ENCODE assay signal across 27 mouse cellular contexts in the genomic region with DNA sequence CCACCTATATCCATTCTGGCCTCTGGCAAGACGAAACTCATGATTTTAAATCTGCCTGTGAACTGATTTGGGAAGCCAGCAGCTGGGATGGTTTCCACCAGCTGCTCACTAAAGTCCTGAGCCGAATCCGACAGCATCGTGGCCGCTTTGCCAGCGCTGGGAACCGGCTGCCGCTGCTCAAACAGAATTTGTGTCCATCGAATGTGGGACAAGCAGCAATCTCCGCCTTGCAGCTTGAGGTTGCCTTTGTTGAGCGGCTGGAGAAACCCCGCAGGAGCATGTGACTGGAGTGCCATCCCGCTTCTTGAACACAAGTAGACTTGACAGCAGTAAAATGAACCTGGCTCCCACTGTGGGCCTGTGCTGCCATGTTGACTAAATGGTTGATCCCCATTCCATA. TPM values are rescaled to one million over a fixed set of nuclear protein-coding genes. Genes with fewer than 3 reads are reported as not detected.
DNase-seq lines count a peak whose midpoint lies in the region; ATAC-seq and TF ChIP-seq lines count a peak whose summit lies in the region.
"Had no signal": no experiment of that assay in that cellular context is flagged by ENCODE, and none has a peak within 500 bp of the region (broad histone marks: within the 10 kb centered on the region; RNA-seq: fewer than 3 reads in every experiment).

No protein-coding gene starts in this region.

- no peak for ATAC-seq in forebrain, embryonic 11.5 days (replicated peaks; ENCODE audit: low FRiP score)
- ATAC-seq: activated CD4-positive, CD25-positive, alpha-beta regulatory T cell, adult 4 months; CD4-positive, CD25-positive, alpha-beta regulatory T cell, adult 4 months; Patski had no signal

- no peak overlapping the region for H3K4me2 ChIP-seq in forebrain, embryonic 11.5 days (ENCODE audit: low read depth, low read length, severe bottlenecking)

- no peaks in the 10 kb centered on the region for H3K9me3 ChIP-seq in forebrain, embryonic 11.5 days (ENCODE audit: control insufficient read depth, low read length)

- WGBS in cerebellum, adult 2 months = 48% methylated on average over 13 of the region's 13 CpGs
- 91% methylated on average over 13 of the region's 13 CpGs for WGBS in forebrain, embryonic 11.5 days
- WGBS in lung, adult 2 months = 89% methylated on average over 13 of the region's 13 CpGs

- no peaks in the 10 kb centered on the region for H3K4me1 ChIP-seq in cerebellum, adult 2 months (ENCODE audit: control insufficient read depth, insufficient read depth, low read length)
- H3K4me1 ChIP-seq in forebrain, embryonic 11.5 days (replicated peaks; ENCODE audit: control insufficient read depth, insufficient read depth, low read length) = no peaks in the 10 kb centered on the region
- no peaks in the 10 kb centered on the region for H3K4me1 ChIP-seq in lung, adult 2 months (ENCODE audit: control insufficient read depth, insufficient read depth, low read length)

- TF ChIP-seq CTCF in cerebellum, adult 2 months (IDR thresholded peaks at IDR 0.05; ENCODE audit: borderline replicate concordance, insufficient read depth, low read depth, low read length) = no peak
- no peak for TF ChIP-seq CTCF in brain, embryonic 14.5 days (IDR thresholded peaks at IDR 0.05; ENCODE audit: borderline replicate concordance, extremely low read depth, insufficient read depth, insufficient read length)
- TF ChIP-seq CTCF in lung, adult 2 months (IDR thresholded peaks at IDR 0.05; ENCODE audit: insufficient read depth, low read length) = no peak
- TF ChIP-seq CTCF in layer of hippocampus, adult 2 months (conservative IDR thresholded peaks at IDR 0.05) = no peak

- no peak overlapping the region for H3K4me3 ChIP-seq in cerebellum, adult 2 months (replicated peaks; ENCODE audit: insufficient read depth, low read depth, low read length)
- no peak overlapping the region for H3K4me3 ChIP-seq in forebrain, embryonic 11.5 days (ENCODE audit: low read depth, low read length)
- H3K4me3 ChIP-seq in lung, adult 2 months (replicated peaks; ENCODE audit: extremely low read depth, low read depth, low read length) = no peak overlapping the region
- no peak overlapping the region for H3K4me3 ChIP-seq in layer of hippocampus, adult 2 months

- no peak overlapping the region for H3K27ac ChIP-seq in cerebellum, adult 2 months (ENCODE audit: insufficient read depth, low read length)
- H3K27ac ChIP-seq in forebrain, embryonic 11.5 days (ENCODE audit: low read depth, low read length) = no peak overlapping the region
- no peak overlapping the region for H3K27ac ChIP-seq in layer of hippocampus, adult 2 months

- DNase-seq in cerebellum, postnatal 10 days = peak; percentile 44 to 55
- no peak for DNase-seq in cerebellum, adult 2 months
- DNase-seq in brain, embryonic 14.5 days (ENCODE audit: low read depth) = peak; percentile 20
- DNase-seq in retina, embryonic 14.5 days (ENCODE audit: low spot score) = peak; percentile 67
- DNase-seq in retina, postnatal 1 day = peak; percentile 80
- no peak for DNase-seq in forebrain, embryonic 11.5 days (ENCODE audit: low spot score)
- no peak for DNase-seq in lung, adult 2 months
- DNase-seq in layer of hippocampus, adult 2 months (ENCODE audit: low spot score in 2 of 2) = no peak
- DNase-seq: adrenal gland, adult 2 months; adrenal gland, adult 8-10 months; adrenal gland, postnatal 10 days; adrenal gland, postnatal 14 days; adrenal gland, postnatal 25 days; adrenal gland, postnatal 36 days; B cell, adult 2 months; cerebellum, adult 11 months; cerebellum, adult 11-12 months; cerebellum, adult 18-20 months had no signal

- TF ChIP-seq POLR2A in cerebellum, adult 2 months (IDR thresholded peaks at IDR 0.05; ENCODE audit: borderline replicate concordance, insufficient read depth, low read length) = no peak
- no peak for TF ChIP-seq POLR2A in brain, embryonic 14.5 days (IDR thresholded peaks at IDR 0.05; ENCODE audit: borderline replicate concordance, extremely low read depth, insufficient read depth, insufficient read length, poor library complexity, severe bottlenecking)
- TF ChIP-seq POLR2A in lung, adult 2 months (IDR thresholded peaks at IDR 0.05; ENCODE audit: borderline replicate concordance, extremely low read depth, low read depth, low read length) = no peak

- no peaks in the 10 kb centered on the region for H3K27me3 ChIP-seq in cerebellum, adult 2 months (ENCODE audit: control insufficient read depth, insufficient read depth, low read length)
- no peaks in the 10 kb centered on the region for H3K27me3 ChIP-seq in forebrain, embryonic 11.5 days (ENCODE audit: control insufficient read depth, insufficient read depth, low read length)
- H3K27me3 ChIP-seq: Patski had no signal

- no peak overlapping the region for H3K9ac ChIP-seq in forebrain, embryonic 11.5 days (ENCODE audit: low read length)

- no peaks in the 10 kb centered on the region for H3K36me3 ChIP-seq in forebrain, embryonic 11.5 days (ENCODE audit: control insufficient read depth, insufficient read depth, low read length)
- H3K36me3 ChIP-seq: G1E had no signal

RNA-seq across cellular contexts. Expression of a gene that starts 13.0 kb away (rescaled TPM):
- 65.0 and 78.2 TPM in 2 replicates for polyA plus RNA-seq in cerebellum, adult 2 months (2012; rRNA removed)
- 30.1 and 35.9 TPM in 2 replicates for polyA plus RNA-seq in brain, embryonic 14.5 days (2012; rRNA removed)
- polyA plus RNA-seq in forebrain, embryonic 11.5 days (2014; fragmentation: Nextera tagmentation; extraction: Ambion mirVana) = 8.6 and 10.9 TPM in 2 replicates
- polyA plus RNA-seq in lung, adult 2 months (2012; rRNA removed) = 285 and 286 TPM in 2 replicates
- total RNA-seq in layer of hippocampus, adult 2 months (2021) = 100 to 1,000 TPM; 123 to 125 TPM
- total RNA-seq: CH12.LX, G1E, MEL had no signal
- polyA plus RNA-seq: activated CD4-positive, CD25-positive, alpha-beta regulatory T cell, adult 4 months; CD4-positive, CD25-positive, alpha-beta regulatory T cell, adult 4 months; G1E had no signal

RNA-seq across cellular contexts. Expression of a gene that starts 31.4 kb away (rescaled TPM):
- polyA plus RNA-seq in cerebellum, adult 2 months (2012; rRNA removed) = not detected in 2 replicates
- 10.1 and 17.1 TPM in 2 replicates for polyA plus RNA-seq in brain, embryonic 14.5 days (2012; rRNA removed)
- 27.6 and 33.2 TPM in 2 replicates for polyA plus RNA-seq in forebrain, embryonic 11.5 days (2014; fragmentation: Nextera tagmentation; extraction: Ambion mirVana)
- polyA plus RNA-seq in lung, adult 2 months (2012; rRNA removed) = not detected in 2 replicates
- under 1 TPM in 1 of 2 experiments, not detected in 1; 0.20 TPM for total RNA-seq in layer of hippocampus, adult 2 months (2021)
- total RNA-seq: adrenal gland, adult 18-20 months; adrenal gland, adult 2 months; adrenal gland, adult 8-10 months; adrenal gland, postnatal 10 days; adrenal gland, postnatal 14 days; adrenal gland, postnatal 25 days; adrenal gland, postnatal 36 days; adrenal gland, postnatal 4 days; CH12.LX; MEL had no signal
- polyA plus RNA-seq: activated CD4-positive, CD25-positive, alpha-beta regulatory T cell, adult 4 months; adrenal gland, adult 2 months; C2C12; CD4-positive, CD25-positive, alpha-beta regulatory T cell, adult 4 months; G1E had no signal

Comparison
In these comparisons a context has a peak if more than half of its experiments do, and no peak if none do; other contexts are left out.
1. DNase-seq: peak in cerebellum, postnatal 10 days (2 of 2), brain, embryonic 14.5 days (single experiment), retina, embryonic 14.5 days (single experiment) and retina, postnatal 1 day (single experiment); none in cerebellum, adult 2 months (0 of 2), forebrain, embryonic 11.5 days (single experiment), lung, adult 2 months (single experiment) and layer of hippocampus, adult 2 months (0 of 2).
2. RNA of a gene that starts 31.4 kb away (polyA plus RNA-seq): 27.6 to 33.2 TPM in forebrain, embryonic 11.5 days and 10.1 to 17.1 TPM in brain, embryonic 14.5 days; not detected in cerebellum, adult 2 months and not detected in lung, adult 2 months; every median in the first group is over 10 times any median in the second.